Mouse (Mus musculus): ENCODE data around the gene 1700088E04Rik.

- no peak for TF ChIP-seq CTCF (IDR thresholded peaks at IDR 0.05; ENCODE audit: low read depth, low read length)
- no peak for TF ChIP-seq GATA2 (IDR thresholded peaks at IDR 0.05; ENCODE audit: borderline replicate concordance, low read depth, low read length)
Measured at GRCm38 (mm10) chr15:79108421-79109320, 32.4 kb downstream of the 1700088E04Rik start, which contains the start of gene Micall1.

Measured in G1E (cell line).